Mouse (Mus musculus): ENCODE measurements around the gene Egln1. TPM values are rescaled to one million over a fixed set of nuclear protein-coding genes. Genes with fewer than 3 reads are reported as not detected.

Gene Egln1
- 39.7 TPM for polyA plus RNA-seq (2014; fragmentation: Illumina TruSeq; extraction: RNeasy Lipid Tissue Mini Kit (QIAGEN cat#74804))

DNA sequence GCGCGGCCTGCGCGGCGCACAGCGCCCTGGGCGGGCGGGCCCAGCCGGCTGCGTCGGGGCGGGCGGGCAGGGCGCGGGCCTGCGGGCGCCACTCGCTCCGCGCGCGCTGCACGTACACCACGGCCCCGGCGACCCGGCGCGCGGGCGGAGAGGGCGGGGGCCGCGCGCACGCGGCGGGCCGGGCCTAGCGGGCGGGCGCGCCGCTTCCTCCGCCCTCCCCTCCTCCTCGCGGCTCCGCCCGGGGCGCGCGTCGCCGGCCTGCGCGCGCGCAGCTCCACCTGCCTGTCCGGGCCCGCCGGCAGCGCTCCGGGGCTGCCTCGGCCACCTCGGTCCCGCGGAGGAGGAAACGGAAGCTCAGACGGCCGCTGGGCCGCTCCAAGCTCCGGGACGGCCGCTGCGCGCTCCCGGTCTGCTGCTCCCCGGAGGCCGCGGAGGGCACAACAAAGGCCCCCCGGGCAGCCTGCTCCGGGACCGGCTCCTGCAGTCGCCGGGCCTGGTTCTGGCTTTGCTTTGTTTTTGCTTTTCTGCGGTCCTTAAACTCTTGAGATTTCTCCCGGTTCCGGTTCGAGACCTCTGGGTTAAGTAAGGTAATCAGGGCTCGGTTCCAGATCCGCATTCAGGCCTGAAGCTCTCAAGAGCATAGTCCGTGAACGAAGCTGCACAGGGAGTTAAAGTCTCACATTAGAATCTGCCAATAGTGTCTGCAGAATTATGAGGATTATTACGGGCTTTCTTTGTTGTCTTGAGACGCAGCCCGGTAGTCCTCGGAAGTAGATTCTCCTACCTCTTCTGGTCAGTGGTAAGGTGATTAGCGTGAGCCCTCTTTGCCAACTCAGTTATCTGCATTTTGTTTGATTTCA, at the start of gene Egln1:
Gene Egln1 (minus strand): TSS at position 116 of the 860 bp plus-strand sequence.

DNA sequence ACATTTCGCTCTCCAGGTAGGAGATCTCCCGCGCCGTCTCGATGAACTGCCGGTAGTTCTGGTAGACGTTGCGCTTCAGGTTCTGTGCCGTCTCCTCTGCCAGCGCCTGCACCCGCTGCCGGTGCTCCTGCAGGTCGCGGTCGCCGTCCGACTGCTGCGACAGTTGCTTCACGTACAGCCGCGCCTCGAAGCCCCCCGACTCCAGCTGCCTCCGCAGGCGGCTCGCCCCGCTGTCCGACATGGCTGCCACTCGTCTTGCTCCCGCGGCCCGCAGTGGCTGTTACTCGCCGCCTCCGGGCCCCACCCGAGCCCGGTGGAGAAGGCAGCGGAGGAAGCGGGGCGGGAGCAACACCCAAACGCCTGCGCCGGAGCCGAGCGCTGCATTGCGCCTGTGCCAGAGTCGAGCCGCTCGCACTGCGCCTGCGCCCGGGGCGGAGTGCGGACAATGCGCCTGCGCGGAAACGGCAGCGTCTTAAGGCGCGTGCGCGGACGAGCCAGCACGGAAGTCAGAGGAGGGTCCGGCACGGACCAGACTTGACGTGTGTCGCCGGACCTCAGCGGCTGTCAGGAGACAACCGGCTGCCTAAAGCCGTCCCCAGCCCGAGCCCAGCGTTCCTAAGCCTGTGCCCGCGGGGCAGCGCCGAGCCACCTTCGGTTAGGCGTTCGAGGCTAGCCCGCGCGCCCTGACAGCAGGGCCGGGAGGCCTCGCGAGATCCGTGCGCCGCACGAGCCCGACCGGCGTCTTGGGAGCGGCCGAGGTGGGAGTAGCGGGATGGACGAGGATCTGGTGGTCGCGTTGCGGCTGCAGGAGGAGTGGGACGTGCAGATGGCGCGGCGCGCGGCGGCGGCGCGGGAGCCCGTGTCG, 51.5 kb downstream of the Egln1 start, which contains the start of the genes Exoc8 and Sprtn:
Gene Exoc8 (minus strand): TSS at position 320 of the 865 bp plus-strand sequence.
Gene Sprtn (plus strand): TSS at position 501 of the 865 bp plus-strand sequence.

DNA sequence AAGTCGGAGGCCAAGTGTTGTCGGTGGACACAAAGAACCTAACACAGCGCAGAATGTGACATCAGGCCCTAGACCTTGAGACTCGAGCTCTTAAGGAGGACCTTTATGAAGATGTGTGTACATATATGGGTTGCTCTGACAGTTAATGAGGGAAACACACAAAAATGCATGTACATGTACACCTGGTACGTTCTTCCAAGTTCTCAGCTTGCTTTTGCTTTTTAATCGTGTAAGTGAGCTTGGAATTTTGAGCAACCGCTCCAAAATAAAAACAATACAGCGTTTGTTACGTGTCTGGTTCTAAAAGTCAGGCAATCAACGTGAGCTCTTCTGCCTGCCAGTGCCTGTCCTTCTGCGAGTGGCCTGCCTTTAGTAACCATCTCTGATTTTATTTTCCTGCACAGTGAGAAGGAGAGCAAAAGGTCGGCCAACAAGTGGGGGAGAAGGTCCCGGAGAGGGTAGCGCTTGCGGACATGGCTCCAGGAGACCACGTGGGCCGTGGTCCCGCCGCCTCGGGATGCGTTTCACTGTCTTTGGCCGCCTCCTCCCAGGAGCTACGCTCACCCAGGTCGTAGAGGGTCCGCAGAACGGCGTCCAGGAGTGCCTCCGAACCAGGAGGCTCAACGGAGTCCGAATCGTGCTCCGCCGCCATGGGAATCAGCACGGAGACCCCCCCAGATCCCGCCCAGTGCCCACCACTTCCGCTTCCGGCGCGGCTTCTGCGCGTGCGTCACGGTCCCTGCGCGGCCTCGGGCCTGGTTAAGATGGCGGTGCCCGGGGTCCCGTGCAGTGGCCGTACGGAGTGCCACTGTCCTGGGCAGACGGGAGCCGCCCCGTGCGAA, 86.6 kb downstream of the Egln1 start, which contains the start of the genes Gnpat and 2810004N23Rik:
Gene Gnpat (plus strand): TSS at position 713 of the 842 bp plus-strand sequence.
Gene 2810004N23Rik (minus strand): TSS at position 800 of the 842 bp plus-strand sequence.

Other genes starting within 250 kb of the Egln1 start
- gene Ttc13, start 227.3 kb downstream of the Egln1 start, polyA plus RNA-seq (2014; fragmentation: Illumina TruSeq; extraction: RNeasy Lipid Tissue Mini Kit (QIAGEN cat#74804)), result 34.7 TPM
- 2.0 TPM for gene Arv1, start 227.2 kb downstream of the Egln1 start, polyA plus RNA-seq (2014; fragmentation: Illumina TruSeq; extraction: RNeasy Lipid Tissue Mini Kit (QIAGEN cat#74804))
- gene Fam89a, start 197.5 kb downstream of the Egln1 start, polyA plus RNA-seq (2014; fragmentation: Illumina TruSeq; extraction: RNeasy Lipid Tissue Mini Kit (QIAGEN cat#74804)), result not detected
- gene Trim67, start 156.2 kb downstream of the Egln1 start, polyA plus RNA-seq (2014; fragmentation: Illumina TruSeq; extraction: RNeasy Lipid Tissue Mini Kit (QIAGEN cat#74804)), result not detected
- 63.7 TPM for gene Gnpat, start 86.3 kb downstream of the Egln1 start, polyA plus RNA-seq (2014; fragmentation: Illumina TruSeq; extraction: RNeasy Lipid Tissue Mini Kit (QIAGEN cat#74804))
- 34.8 TPM for gene 2810004N23Rik, start 86.2 kb downstream of the Egln1 start, polyA plus RNA-seq (2014; fragmentation: Illumina TruSeq; extraction: RNeasy Lipid Tissue Mini Kit (QIAGEN cat#74804))
- gene Exoc8, start 51.6 kb downstream of the Egln1 start, polyA plus RNA-seq (2014; fragmentation: Illumina TruSeq; extraction: RNeasy Lipid Tissue Mini Kit (QIAGEN cat#74804)), result 12.6 TPM
- 21.3 TPM for gene Sprtn, start 51.4 kb downstream of the Egln1 start, polyA plus RNA-seq (2014; fragmentation: Illumina TruSeq; extraction: RNeasy Lipid Tissue Mini Kit (QIAGEN cat#74804))
- gene Tsnax, start 63.7 kb upstream of the Egln1 start, polyA plus RNA-seq (2014; fragmentation: Illumina TruSeq; extraction: RNeasy Lipid Tissue Mini Kit (QIAGEN cat#74804)), result 52.6 TPM
- gene Disc1, start 104.9 kb upstream of the Egln1 start, polyA plus RNA-seq (2014; fragmentation: Illumina TruSeq; extraction: RNeasy Lipid Tissue Mini Kit (QIAGEN cat#74804)), result not detected

Data from ovary, adult 10 weeks (tissue).